Mouse (Mus musculus) spleen, adult 2 months (tissue): ENCODE data around the gene Pdxk.
A peak's percentile ranks its signal among the peaks of the same experiment; 100 is the strongest.

Experiments used
- CTCF ChIP-seq: fragments of 200-500 bp; IDR thresholded peaks from 2 replicates; pipeline ENCODE4 v1.5.1; 2011; ENCODE audit warnings: mild to moderate bottlenecking, inconsistent platforms; ENCODE audit not compliant: insufficient read depth, insufficient read length, insufficient replicate concordance; ENCODE audit errors: extremely low read depth
- POLR2A ChIP-seq: fragments of 200-500 bp; IDR thresholded peaks from 2 replicates; pipeline ENCODE4 v1.6.1; 2011; ENCODE audit warnings: low read depth, low read length, inconsistent platforms

GRCm38 (mm10) chr10:78487431-78488086 lies 22.8 kb upstream of the Pdxk start:
- TF ChIP-seq POLR2A (no peak), CTCF (peak; percentile 95)
